Mouse (Mus musculus) limb, embryonic 10.5 days (tissue): Measurements from ENCODE around the gene Mpzl1. TPM values are rescaled to one million over a fixed set of nuclear protein-coding genes. Genes with fewer than 3 reads are reported as not detected.
A peak's percentile ranks its signal among the peaks of the same experiment; 100 is the strongest.

Source experiments
- DNase-seq: peaks from one replicate; pipeline ENCODE4 v3.0.0-alpha.2; 2017; ENCODE audit warnings: low spot score
- H3K27ac ChIP-seq: fragments of 300-500 bp; sonication (generic); 2 replicates; pipeline ENCODE4 v1.5.1; 2016; ENCODE audit warnings: mild to moderate bottlenecking
- H3K27me3 ChIP-seq: fragments of 300-500 bp; sonication (generic); 2 replicates; pipeline ENCODE4 v1.6.1; 2016; ENCODE audit warnings: low read depth, mild to moderate bottlenecking; ENCODE audit not compliant: poor library complexity, severe bottlenecking
- H3K36me3 ChIP-seq: fragments of 300-500 bp; sonication (generic); 2 replicates; pipeline ENCODE4 v1.6.1; 2016; ENCODE audit warnings: mild to moderate bottlenecking, moderate library complexity
- H3K4me1 ChIP-seq: fragments of 300-500 bp; sonication (generic); 2 replicates; pipeline ENCODE4 v1.6.1; 2016
- H3K4me3 ChIP-seq: fragments of 300-500 bp; sonication (generic); 2 replicates; pipeline ENCODE4 v1.5.1; 2016; ENCODE audit warnings: mild to moderate bottlenecking, moderate library complexity
- H3K9me3 ChIP-seq: fragments of 300-500 bp; sonication (generic); replicated peaks from 2 replicates; pipeline ENCODE4 v1.6.1; 2016; ENCODE audit warnings: mild to moderate bottlenecking
- WGBS: fragments of 180-500 bp; shearing (Covaris S2); methylation state at CpG from one replicate; pipeline ENCODE4 v1.1.7; 2016; 5-methylcytosine and 5-hydroxymethylcytosine counted together
- polyA plus RNA-seq: library from polyadenylated mRNA; unstranded; fragments of >200 nt; fragmentation: Nextera tagmentation; extraction: Ambion mirVana; gene quantifications from 2 replicates; pipeline ENCODE4 v1.2.1, GENCODE M21; 2016

Mpzl1 gene
- polyA plus RNA-seq, 1 experiment from 2014 or later: 148 TPM

DNA sequence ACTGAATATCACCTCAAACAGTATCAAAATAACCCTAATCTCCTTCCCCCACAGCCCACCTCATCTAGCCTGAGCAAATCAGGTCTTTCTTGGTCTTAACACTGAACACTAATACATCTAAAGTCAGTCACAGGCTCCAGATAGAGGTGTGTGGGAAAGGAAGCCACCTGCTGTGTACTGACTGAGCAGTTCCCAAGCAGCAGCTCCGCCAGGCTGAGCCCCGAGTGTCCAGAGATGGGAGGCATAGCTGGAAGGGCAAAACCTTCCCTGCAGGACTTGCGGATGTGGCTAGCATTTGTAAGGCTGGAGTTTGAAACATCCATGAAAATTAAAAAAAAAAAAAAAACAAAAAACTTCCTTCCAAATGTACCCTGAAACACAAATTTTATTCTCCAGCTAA lies 29.2 kb downstream of the Mpzl1 start:
- Histone ChIP-seq H3K9me3 (no peaks in the 10 kb centered on the region), H3K4me1 (peaks cover 4% of the 10 kb centered on the region; the same call in 1 of the 2 replicates), H3K36me3 (peaks cover 75% of the 10 kb centered on the region), H3K27ac (no peak overlapping the region), H3K27me3 (no peaks in the 10 kb centered on the region), H3K4me3 (no peak overlapping the region)
- WGBS: 89% methylated on average over 3 of the region's 3 CpGs
- no peak for DNase-seq

GRCm38 (mm10) chr1:165604203-165604602 lies 30.1 kb downstream of the Mpzl1 start:
- no peaks in the 10 kb centered on the region for H3K4me1 ChIP-seq
- no peaks in the 10 kb centered on the region for H3K27me3 ChIP-seq
- no peak for DNase-seq
- WGBS: 91% methylated on average over 8 of the region's 8 CpGs
- no peaks in the 10 kb centered on the region for H3K9me3 ChIP-seq
- peaks cover 79% of the 10 kb centered on the region for H3K36me3 ChIP-seq
- no peak overlapping the region for H3K4me3 ChIP-seq
- H3K27ac ChIP-seq: no peak overlapping the region

DNA sequence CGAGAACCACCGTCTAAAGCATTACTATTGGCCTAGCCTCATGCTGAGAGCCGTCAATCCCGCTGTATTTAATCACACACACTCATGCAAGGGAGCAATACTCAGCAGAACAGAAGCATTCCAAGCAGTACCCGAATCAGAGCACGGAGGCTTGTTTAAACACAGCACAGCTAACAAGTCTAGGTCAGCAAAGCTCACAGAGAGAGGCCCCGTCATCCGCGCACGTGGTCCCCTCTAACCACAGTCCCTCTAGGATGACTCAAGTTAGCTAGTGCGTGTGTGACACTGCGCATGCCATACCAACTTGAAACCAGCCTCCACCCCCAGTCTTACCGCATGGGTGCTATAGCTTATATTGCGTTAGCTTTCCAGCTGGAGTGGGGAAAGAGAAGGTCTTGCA lies 31.1 kb downstream of the Mpzl1 start:
- WGBS: 93% methylated on average over 14 of the region's 14 CpGs

DNA sequence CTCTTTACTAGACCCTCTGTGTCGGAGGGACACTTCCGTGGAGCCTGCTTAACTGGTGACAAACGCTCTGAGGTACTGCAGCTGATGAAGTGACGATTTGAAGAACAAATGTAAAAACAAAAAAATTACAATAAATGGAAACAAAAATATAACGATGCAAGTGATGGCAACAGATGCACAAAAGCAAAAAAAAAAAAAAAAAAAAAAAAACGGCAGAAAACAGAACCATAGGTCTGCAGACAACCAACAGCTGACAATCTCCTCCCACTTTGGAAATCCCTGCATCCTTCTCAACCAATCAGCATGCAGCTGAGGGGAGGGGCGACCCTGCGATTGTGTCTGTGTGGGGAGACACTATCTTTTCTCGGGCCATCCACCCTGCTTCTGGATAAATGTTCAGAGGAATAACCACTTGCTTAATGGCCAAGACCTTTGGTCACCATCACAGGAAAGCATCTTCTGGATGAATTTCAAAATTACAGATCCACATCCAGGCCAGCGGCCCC lies 32.5 kb downstream of the Mpzl1 start:
- whole genome bisulfite sequencing: 82% methylated on average over 10 of the region's 10 CpGs
- Histone ChIP-seq H3K4me1 (no peaks in the 10 kb centered on the region), H3K27ac (no peak overlapping the region), H3K9me3 (no peaks in the 10 kb centered on the region), H3K4me3 (no peak overlapping the region), H3K36me3 (peaks cover 86% of the 10 kb centered on the region), H3K27me3 (no peaks in the 10 kb centered on the region)
- no peak for DNase-seq

More for the DNA sequence above, 31.1 kb downstream of the Mpzl1 start:
- Histone ChIP-seq H3K27ac (no peak overlapping the region), H3K4me1 (no peaks in the 10 kb centered on the region), H3K4me3 (no peak overlapping the region), H3K9me3 (no peaks in the 10 kb centered on the region), H3K27me3 (no peaks in the 10 kb centered on the region), H3K36me3 (peaks cover 86% of the 10 kb centered on the region)
- DNase-seq: no peak

GRCm38 (mm10) chr1:165594699-165595421 lies 39.5 kb downstream of the Mpzl1 start:
- no peak overlapping the region for H3K4me3 ChIP-seq
- no peaks in the 10 kb centered on the region for H3K4me1 ChIP-seq
- H3K9me3 ChIP-seq: no peaks in the 10 kb centered on the region
- no peak overlapping the region for H3K27ac ChIP-seq
- DNase-seq: no peak
- H3K36me3 ChIP-seq: peaks cover 94% of the 10 kb centered on the region
- H3K27me3 ChIP-seq: no peaks in the 10 kb centered on the region
- WGBS: 80% methylated on average over 15 of the region's 15 CpGs

GRCm38 (mm10) chr1:165592295-165593082 lies 41.8 kb downstream of the Mpzl1 start:
- Histone ChIP-seq H3K27ac (no peak overlapping the region), H3K4me3 (no peak overlapping the region), H3K9me3 (no peaks in the 10 kb centered on the region), H3K4me1 (peaks cover 24% of the 10 kb centered on the region), H3K27me3 (no peaks in the 10 kb centered on the region), H3K36me3 (peaks cover 73% of the 10 kb centered on the region)
- 88% methylated on average over 14 of the region's 14 CpGs for WGBS
- no peak for DNase-seq

DNA sequence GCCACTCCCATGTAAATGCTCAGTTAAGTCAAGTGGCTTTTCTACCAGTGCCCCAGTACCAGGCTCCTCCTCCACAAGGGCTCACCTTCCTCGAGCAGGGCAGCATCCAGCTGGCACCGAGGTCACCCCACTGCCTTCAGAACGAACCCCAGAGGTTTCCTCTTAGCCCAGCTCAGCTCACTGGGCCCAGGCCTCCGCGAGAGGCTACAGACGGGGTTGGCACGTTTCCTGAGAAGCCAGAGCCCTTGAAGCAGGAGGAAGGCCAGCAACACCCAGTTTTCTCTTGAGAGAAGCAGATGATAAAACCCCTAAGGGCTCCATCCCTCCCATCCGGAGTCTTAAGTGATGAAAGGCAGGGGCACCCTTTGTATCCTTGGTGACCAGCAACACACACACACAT lies 43.6 kb downstream of the Mpzl1 start:
- Histone ChIP-seq H3K9me3 (no peaks in the 10 kb centered on the region), H3K4me3 (no peak overlapping the region), H3K27me3 (no peaks in the 10 kb centered on the region), H3K27ac (no peak overlapping the region), H3K36me3 (peaks cover 55% of the 10 kb centered on the region), H3K4me1 (peaks cover 29% of the 10 kb centered on the region)
- WGBS: 78% methylated on average over 8 of the region's 8 CpGs
- DNase-seq: no peak

DNA sequence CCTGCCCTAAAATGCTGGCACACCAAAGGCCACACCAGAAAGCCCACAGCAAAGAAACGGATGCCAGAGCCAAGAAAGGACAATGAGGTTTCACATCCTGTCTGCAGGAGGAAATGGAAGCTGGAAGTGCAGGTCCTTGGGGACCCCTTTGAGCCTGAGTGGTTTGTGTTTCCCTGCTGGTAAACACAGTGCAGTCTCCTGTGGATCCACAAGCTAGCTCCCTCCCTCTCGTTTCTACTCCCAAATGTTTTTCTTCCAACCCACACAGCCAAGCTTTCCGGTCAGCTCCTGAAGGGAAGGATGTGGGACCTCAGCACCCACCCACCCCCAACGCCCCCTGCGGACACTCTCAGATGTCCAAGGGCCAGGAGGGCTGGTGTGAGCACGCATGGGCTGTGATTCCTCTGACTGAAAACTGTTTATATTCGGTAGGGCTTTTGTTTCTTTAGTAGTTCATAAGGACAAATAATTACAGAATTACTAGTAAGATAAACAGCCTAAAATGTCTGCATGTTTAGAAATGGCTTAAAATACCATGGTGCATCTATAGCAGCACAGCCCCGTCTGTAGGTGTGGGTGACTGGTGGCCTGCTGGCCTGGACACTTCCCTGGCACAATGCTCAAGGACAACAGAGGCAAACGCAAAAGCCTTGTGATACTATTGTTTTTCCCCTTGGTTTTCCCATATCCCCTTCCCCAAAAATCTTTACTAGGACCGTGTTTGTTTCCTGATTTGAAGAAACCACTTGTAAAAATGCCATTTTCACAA lies 44.9 kb downstream of the Mpzl1 start:
- Histone ChIP-seq H3K4me3 (no peak overlapping the region), H3K27ac (peak overlapping the region; percentile 53), H3K4me1 (peaks cover 37% of the 10 kb centered on the region), H3K27me3 (no peaks in the 10 kb centered on the region), H3K9me3 (no peaks in the 10 kb centered on the region), H3K36me3 (peaks cover 42% of the 10 kb centered on the region)
- 49% methylated on average over 10 of the region's 10 CpGs for WGBS
- DNase-seq: no peak

DNA sequence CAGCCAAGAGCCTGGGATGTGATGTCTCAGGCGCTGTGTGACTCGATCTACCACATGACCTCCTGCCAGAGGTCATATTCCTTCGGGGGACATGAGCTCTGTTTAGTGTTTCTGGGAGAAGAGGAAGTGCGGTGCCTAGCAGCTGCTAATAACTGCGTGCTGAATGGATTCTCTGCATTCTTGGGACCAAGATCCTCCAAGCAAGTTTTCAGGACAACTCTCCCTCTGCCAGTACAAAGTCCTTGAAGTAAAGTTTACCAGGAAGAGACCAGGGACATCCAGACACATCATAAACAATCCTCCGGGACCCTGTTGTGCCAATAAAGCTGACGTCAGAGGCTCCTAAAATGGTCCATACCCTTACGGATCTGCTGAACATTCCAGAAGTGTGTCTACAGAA lies 46.5 kb downstream of the Mpzl1 start:
- Histone ChIP-seq H3K36me3 (peaks cover 26% of the 10 kb centered on the region), H3K9me3 (no peaks in the 10 kb centered on the region), H3K4me1 (peaks cover 37% of the 10 kb centered on the region), H3K4me3 (no peak overlapping the region), H3K27me3 (no peaks in the 10 kb centered on the region), H3K27ac (peak overlapping the region; percentile 9; the same call in 1 of the 2 replicates)
- DNase-seq: no peak
- WGBS: 35% methylated on average over 8 of the region's 8 CpGs

DNA sequence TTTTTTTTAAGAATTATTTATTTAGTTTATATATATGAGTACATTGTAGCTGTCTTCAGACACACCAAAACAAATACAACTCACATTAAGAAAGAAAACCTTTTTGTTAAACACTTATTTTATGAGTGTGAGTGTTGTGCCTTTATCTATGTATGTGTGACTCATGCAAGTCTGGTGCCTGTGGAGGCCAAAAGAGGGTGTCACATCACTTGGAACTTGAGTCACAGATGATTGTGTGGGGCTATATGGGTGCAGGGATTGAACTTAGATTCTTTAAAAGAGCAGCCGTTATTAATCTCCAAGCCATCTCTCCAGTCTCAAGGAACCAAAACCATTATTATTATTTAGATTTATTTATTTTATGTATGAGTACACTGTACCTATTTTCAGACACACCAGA lies 48.0 kb downstream of the Mpzl1 start:
- Histone ChIP-seq H3K9me3 (no peaks in the 10 kb centered on the region), H3K4me1 (peaks cover 40% of the 10 kb centered on the region)
- WGBS: 90% methylated on average over 1 of the region's 1 CpGs

GRCm38 (mm10) chr1:165585389-165586104 lies 48.8 kb downstream of the Mpzl1 start:
- peaks cover 40% of the 10 kb centered on the region for H3K4me1 ChIP-seq
- no peaks in the 10 kb centered on the region for H3K9me3 ChIP-seq
- no peak for DNase-seq
- H3K27ac ChIP-seq: peak overlapping the region; percentile 42
- WGBS: 66% methylated on average over 14 of the region's 14 CpGs
- no peak overlapping the region for H3K4me3 ChIP-seq
- H3K36me3 ChIP-seq: peaks cover 3% of the 10 kb centered on the region
- H3K27me3 ChIP-seq: no peaks in the 10 kb centered on the region

More for the DNA sequence above, 48.0 kb downstream of the Mpzl1 start:
- no peak for DNase-seq
- Histone ChIP-seq H3K27me3 (no peaks in the 10 kb centered on the region), H3K36me3 (peaks cover 11% of the 10 kb centered on the region), H3K4me3 (no peak overlapping the region), H3K27ac (no peak overlapping the region)

GRCm38 (mm10) chr1:165583529-165584184 lies 50.7 kb downstream of the Mpzl1 start:
- no peak overlapping the region for H3K4me3 ChIP-seq
- peak; percentile 90 for DNase-seq
- H3K27me3 ChIP-seq: no peaks in the 10 kb centered on the region
- no peaks in the 10 kb centered on the region for H3K36me3 ChIP-seq
- no peak overlapping the region for H3K27ac ChIP-seq
- H3K4me1 ChIP-seq: peaks cover 31% of the 10 kb centered on the region
- 30% methylated on average over 12 of the region's 12 CpGs for WGBS
- H3K9me3 ChIP-seq: no peaks in the 10 kb centered on the region
